Mouse (Mus musculus): ENCODE measurements at regions not wholly inside any gene's neighbourhood (a gene's known extent, or its start where the extent isn't known, plus 50 kb on each side); places are given as distances from the start of the nearest gene placed in this dataset.

- no peak for DNase-seq (ENCODE audit: low spot score)
These were observed 268.8 kb downstream of the Gm9195 start for GRCm38 (mm10) chr14:72222836-72223235.

- no peak for DNase-seq (ENCODE audit: low spot score)
These were observed 272.1 kb downstream of the Gm9195 start for GRCm38 (mm10) chr14:72219523-72219922.

GRCm38 (mm10) chr14:72200307-72200706 lies 291.3 kb downstream of the Gm9195 start:
- DNase-seq (ENCODE audit: low spot score), result no peak

- no peak for DNase-seq (ENCODE audit: low spot score)
These were observed 291.7 kb downstream of the Gm9195 start for GRCm38 (mm10) chr14:72199900-72200299.

GRCm38 (mm10) chr14:72197972-72198371 lies 293.7 kb downstream of the Gm9195 start:
- DNase-seq (ENCODE audit: low spot score), result no peak

GRCm38 (mm10) chr14:72187329-72187984 lies 304.2 kb downstream of the Gm9195 start:
- no peak for DNase-seq (ENCODE audit: low spot score)

- no peak for DNase-seq (ENCODE audit: low spot score)
These were observed 315.9 kb downstream of the Gm9195 start for GRCm38 (mm10) chr14:72175751-72176150.

GRCm38 (mm10) chr14:72172549-72173405 lies 318.9 kb downstream of the Gm9195 start:
- no peak for DNase-seq (ENCODE audit: low spot score)

- no peak for DNase-seq (ENCODE audit: low spot score)
These were observed 319.9 kb downstream of the Gm9195 start for GRCm38 (mm10) chr14:72171777-72172176.

- DNase-seq (ENCODE audit: low spot score), result no peak
These were observed 332.9 kb downstream of the Gm9195 start for GRCm38 (mm10) chr14:72158537-72159323.

- DNase-seq (ENCODE audit: low spot score), result no peak
These were observed 336.3 kb downstream of the Gm9195 start for GRCm38 (mm10) chr14:72155197-72155907.

- no peak for DNase-seq (ENCODE audit: low spot score)
These were observed 340.0 kb downstream of the Gm9195 start for GRCm38 (mm10) chr14:72151676-72152075.

- DNase-seq (ENCODE audit: low spot score), result no peak
These were observed 342.2 kb downstream of the Gm9195 start for GRCm38 (mm10) chr14:72149463-72149862.

GRCm38 (mm10) chr14:72148886-72149285 lies 342.8 kb downstream of the Gm9195 start:
- no peak for DNase-seq (ENCODE audit: low spot score)

- no peak for DNase-seq (ENCODE audit: low spot score)
These were observed 345.3 kb downstream of the Gm9195 start for GRCm38 (mm10) chr14:72146381-72146780.

GRCm38 (mm10) chr14:72142883-72143487 lies 348.7 kb downstream of the Gm9195 start:
- DNase-seq (ENCODE audit: low spot score), result no peak

GRCm38 (mm10) chr14:72141136-72141535 lies 350.5 kb downstream of the Gm9195 start:
- no peak for DNase-seq (ENCODE audit: low spot score)

- DNase-seq (ENCODE audit: low spot score), result no peak
These were observed 361.5 kb downstream of the Gm9195 start for GRCm38 (mm10) chr14:72130149-72130548.

GRCm38 (mm10) chr14:72121786-72122185 lies 369.9 kb downstream of the Gm9195 start:
- DNase-seq (ENCODE audit: low spot score), result no peak

GRCm38 (mm10) chr14:72121006-72121405 lies 370.6 kb downstream of the Gm9195 start:
- DNase-seq (ENCODE audit: low spot score), result no peak

GRCm38 (mm10) chr14:72116842-72117241 lies 374.8 kb downstream of the Gm9195 start:
- no peak for DNase-seq (ENCODE audit: low spot score)
